Mouse (Mus musculus) heart, adult 2 months (tissue): ENCODE measurements around the gene Rrp15. TPM values are rescaled to one million over a fixed set of nuclear protein-coding genes. Genes with fewer than 3 reads are reported as not detected.
A peak's percentile ranks its signal among the peaks of the same experiment; 100 is the strongest.
"Not testable (repeated sequence)": the region's sequence is repeated elsewhere in the genome, so short reads cannot be mapped to it uniquely, and the experiment has no call there.

Experiments used
- DNase-seq, 2 experiments: peaks; one replicate each; pipeline ENCODE4 v3.0.0; 2021
- H3K27ac ChIP-seq: fragments of 200-600 bp; 2 replicates; pipeline ENCODE4 v1.8.1; 2022
- H3K27me3 ChIP-seq: fragments of 200-500 bp; 2 replicates; pipeline ENCODE4 v1.6.1; 2012; ENCODE audit warnings: mild to moderate bottlenecking, low read length, inconsistent platforms, mixed read lengths; ENCODE audit not compliant: control insufficient read depth, insufficient read depth
- H3K36me3 ChIP-seq: fragments of 200-500 bp; 2 replicates; pipeline ENCODE4 v1.6.1; 2012; ENCODE audit warnings: low read length, inconsistent platforms; ENCODE audit not compliant: control insufficient read depth, insufficient read depth
- H3K4me1 ChIP-seq: fragments of 200-500 bp; 2 replicates; pipeline ENCODE4 v1.6.1; 2011; ENCODE audit warnings: low read length; ENCODE audit not compliant: control insufficient read depth, insufficient read depth
- H3K4me3 ChIP-seq: fragments of 200-600 bp; 2 replicates; pipeline ENCODE4 v1.8.1; 2022
- H3K79me2 ChIP-seq: fragments of 200-500 bp; replicated peaks from 2 replicates; pipeline ENCODE4 v1.6.1; 2012; ENCODE audit warnings: mild to moderate bottlenecking, inconsistent platforms, low read length, moderate library complexity, mixed read lengths; ENCODE audit not compliant: control insufficient read depth, insufficient read depth
- H3K9ac ChIP-seq: fragments of 200-500 bp; 2 replicates; pipeline ENCODE4 v1.6.1; 2012; ENCODE audit warnings: low read depth, mild to moderate bottlenecking, control low read depth, inconsistent platforms, low read length, mixed read lengths
- CTCF ChIP-seq: fragments of 200-600 bp; IDR thresholded peaks from 2 replicates; pipeline ENCODE4 v1.8.1; 2022; ENCODE audit warnings: antibody characterized with exemption, mild to moderate bottlenecking, moderate library complexity
- EP300 ChIP-seq: fragments of 200-500 bp; IDR thresholded peaks from 2 replicates; pipeline ENCODE4 v1.6.1; 2011; ENCODE audit warnings: low read depth, low read length, control low read depth; ENCODE audit not compliant: insufficient read depth
- POLR2A ChIP-seq: fragments of 200-500 bp; IDR thresholded peaks from 2 replicates; pipeline ENCODE4 v1.6.1; 2011; ENCODE audit warnings: mild to moderate bottlenecking, low read depth, low read length, control low read depth; ENCODE audit not compliant: insufficient read depth
- WGBS: fragments of 180-500 bp; shearing (Covaris S2); methylation state at CpG from one replicate; pipeline ENCODE4 v1.1.7; 2018; 5-methylcytosine and 5-hydroxymethylcytosine counted together
- intact Hi-C: fragments of 180-260 bp; cut with DNase I; formaldehyde crosslinking; loops from one replicate; pipeline ENCODE4 v1.15.1; 2025
- polyA plus RNA-seq: library from polyadenylated mRNA; depleted of rRNA; stranded (reverse); fragments of >200 nt; gene quantifications from 2 replicates; pipeline ENCODE4 v1.2.3, GENCODE M21; 2012
- total RNA-seq, 2 experiments: library from RNA; stranded (reverse); gene quantifications; 2 replicates each; pipeline ENCODE4 v1.2.3; 2021

Gene Rrp15
- total and polyA plus RNA-seq, 3 experiments, result 2.9 to 9.5 (median 8.9) TPM

DNA sequence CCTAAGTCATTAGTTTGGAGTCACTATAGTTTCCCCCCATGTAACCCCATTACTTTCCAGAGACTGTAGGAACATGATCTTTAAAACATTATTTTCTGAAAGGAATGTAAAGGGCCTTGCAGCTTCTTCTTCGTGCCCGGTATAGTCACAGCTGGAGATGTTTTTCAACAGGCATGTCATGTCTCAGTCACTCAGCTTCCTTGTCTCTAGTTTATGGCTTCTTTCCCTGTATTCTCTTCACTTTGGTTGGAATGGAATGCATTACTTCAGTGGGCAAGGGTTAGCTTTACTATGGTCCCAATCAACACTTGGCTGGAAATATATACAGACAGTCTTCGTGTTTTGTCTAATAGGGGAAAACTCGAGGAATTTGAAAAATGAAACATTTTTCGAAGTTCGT lies 22.8 kb upstream of the Rrp15 start:
- Histone ChIP-seq H3K27me3 (no peaks in the 10 kb centered on the region), H3K9ac (no peak overlapping the region), H3K36me3 (no peaks in the 10 kb centered on the region), H3K4me1 (no peaks in the 10 kb centered on the region), H3K79me2 (no peaks in the 10 kb centered on the region), H3K4me3 (no peak overlapping the region), H3K27ac (no peak overlapping the region)
- 70% methylated on average over 6 of the region's 6 CpGs for WGBS
- TF ChIP-seq CTCF (no peak), POLR2A (no peak), EP300 (no peak)
- intact Hi-C loops, result no loop called here
- no peak for DNase-seq

GRCm38 (mm10) chr1:186770659-186771058 lies 21.5 kb upstream of the Rrp15 start:
- TF ChIP-seq CTCF, result 0 out of 2 replicates have a peak, but pooled peaks have one; percentile 4
- no peak for TF ChIP-seq POLR2A
- DNase-seq, result no peak
- H3K27ac ChIP-seq, result no peak overlapping the region
- 66% methylated on average over 5 of the region's 5 CpGs for WGBS
- H3K36me3 ChIP-seq, result no peaks in the 10 kb centered on the region
- H3K79me2 ChIP-seq, result no peaks in the 10 kb centered on the region
- intact Hi-C loops, result no loop called here
- H3K4me3 ChIP-seq, result no peak overlapping the region
- H3K4me1 ChIP-seq, result no peaks in the 10 kb centered on the region
- no peak overlapping the region for H3K9ac ChIP-seq
- no peaks in the 10 kb centered on the region for H3K27me3 ChIP-seq

- H3K9ac ChIP-seq, result no peak overlapping the region
- DNase-seq, result no peak
- no peaks in the 10 kb centered on the region for H3K4me1 ChIP-seq
- intact Hi-C loops, result no loop called here
- TF ChIP-seq POLR2A, result no peak
- TF ChIP-seq CTCF, result no peak
- TF ChIP-seq EP300, result no peak
- H3K27ac ChIP-seq, result no peak overlapping the region
- H3K36me3 ChIP-seq, result no peaks in the 10 kb centered on the region
- no peak overlapping the region for H3K4me3 ChIP-seq
- WGBS, result 68% methylated on average over 1 of the region's 1 CpGs
- no peaks in the 10 kb centered on the region for H3K79me2 ChIP-seq
- no peaks in the 10 kb centered on the region for H3K27me3 ChIP-seq
Measured at GRCm38 (mm10) chr1:186768392-186768791, 19.2 kb upstream of the Rrp15 start.

DNA sequence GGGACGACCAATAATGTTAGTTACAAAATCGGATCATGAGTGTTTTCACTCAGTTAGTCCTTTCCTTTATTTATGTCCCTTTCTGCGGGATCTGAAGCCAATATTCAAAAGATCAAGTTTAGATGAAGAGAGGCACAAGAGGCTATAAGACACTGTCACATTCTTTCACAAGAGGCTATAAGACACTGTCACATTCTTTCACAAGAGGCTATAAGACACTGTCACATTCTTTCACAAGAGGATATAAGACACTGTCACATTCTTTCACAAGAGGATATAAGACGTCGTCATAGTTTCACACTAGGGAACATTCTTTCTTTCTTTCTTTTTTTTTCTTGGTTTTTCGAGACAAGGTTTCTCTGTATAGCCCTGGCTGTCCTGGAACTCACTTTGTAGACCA lies 14.3 kb upstream of the Rrp15 start:
- H3K79me2 ChIP-seq, H3K27me3 ChIP-seq, H3K36me3 ChIP-seq, H3K4me3 ChIP-seq, H3K4me1 ChIP-seq, intact Hi-C loops, DNase-seq, H3K27ac ChIP-seq, H3K9ac ChIP-seq: not testable (repeated sequence)
- WGBS, result 66% methylated on average over 6 of the region's 6 CpGs

GRCm38 (mm10) chr1:186749675-186750283 lies 621 bp upstream of the Rrp15 start:
- no peaks in the 10 kb centered on the region for H3K36me3 ChIP-seq
- H3K27me3 ChIP-seq, result no peaks in the 10 kb centered on the region
- no peak for TF ChIP-seq EP300
- TF ChIP-seq CTCF, result no peak
- TF ChIP-seq POLR2A, result no peak
- WGBS, result 33% methylated on average over 10 of the region's 10 CpGs
- DNase-seq, result no peak
- no peaks in the 10 kb centered on the region; the same call in 1 of the 2 replicates for H3K4me1 ChIP-seq
- peak overlapping the region; percentile 94 for H3K27ac ChIP-seq
- H3K9ac ChIP-seq, result peak overlapping the region; percentile 89
- H3K79me2 ChIP-seq, result no peaks in the 10 kb centered on the region
- peak overlapping the region; percentile 95 for H3K4me3 ChIP-seq
- intact Hi-C loops, result no loop called here

- TF ChIP-seq CTCF, result no peak
- TF ChIP-seq POLR2A, result no peak
- no peak for TF ChIP-seq EP300
- intact Hi-C loops, result no loop called here
- Histone ChIP-seq H3K36me3 (no peaks in the 10 kb centered on the region), H3K4me3 (no peak overlapping the region), H3K9ac (no peak overlapping the region), H3K27me3 (no peaks in the 10 kb centered on the region), H3K4me1 (no peaks in the 10 kb centered on the region), H3K27ac (no peak overlapping the region), H3K79me2 (peaks cover 2% of the 10 kb centered on the region; the same call in 1 of the 2 replicates)
- DNase-seq, result no peak
- WGBS, result 79% methylated on average over 7 of the region's 7 CpGs
Measured at GRCm38 (mm10) chr1:186739828-186740227, 9.3 kb downstream of the Rrp15 start.
